Mouse (Mus musculus) stomach, embryonic 16.5 days (tissue): ENCODE results near the gene Gm9046. TPM values are rescaled to one million over a fixed set of nuclear protein-coding genes. Genes with fewer than 3 reads are reported as not detected.
A peak's percentile ranks its signal among the peaks of the same experiment; 100 is the strongest.
"Not testable (repeated sequence)": the region's sequence is repeated elsewhere in the genome, so short reads cannot be mapped to it uniquely, and the experiment has no call there.

Experiments
- ATAC-seq: fragments of 200-750 bp; cut with Nextera tagmentation; 2 replicates; pipeline ENCODE4 v1.8.0; 2017; ENCODE audit warnings: moderate number of reproducible peaks, moderate TSS enrichment; ENCODE audit not compliant: insufficient read depth, low FRiP score
- H3K27ac ChIP-seq: fragments of 300-500 bp; sonication (generic); 2 replicates; pipeline ENCODE4 v1.5.1; 2014; ENCODE audit warnings: low read length
- H3K27me3 ChIP-seq: fragments of 300-500 bp; sonication (generic); 2 replicates; pipeline ENCODE4 v1.6.1; 2014; ENCODE audit warnings: low read length, control low read depth, mixed read lengths; ENCODE audit not compliant: control insufficient read depth, insufficient read depth
- H3K36me3 ChIP-seq: fragments of 300-500 bp; sonication (generic); 2 replicates; pipeline ENCODE4 v1.6.1; 2014; ENCODE audit warnings: low read length; ENCODE audit not compliant: control insufficient read depth, insufficient read depth
- H3K4me1 ChIP-seq: fragments of 300-500 bp; sonication (generic); 2 replicates; pipeline ENCODE4 v1.6.1; 2014; ENCODE audit warnings: low read length, control low read depth, mixed read lengths; ENCODE audit not compliant: control insufficient read depth, insufficient read depth
- H3K4me2 ChIP-seq: fragments of 300-500 bp; sonication (generic); 2 replicates; pipeline ENCODE4 v1.6.1; 2014; ENCODE audit warnings: low read depth, low read length, mixed read lengths
- H3K4me3 ChIP-seq: fragments of 300-500 bp; sonication (generic); replicated peaks from 2 replicates; pipeline ENCODE4 v1.5.1; 2014; ENCODE audit warnings: mild to moderate bottlenecking, low read length
- H3K9ac ChIP-seq: fragments of 300-500 bp; sonication (generic); 2 replicates; pipeline ENCODE4 v1.6.1; 2014; ENCODE audit warnings: low read length
- H3K9me3 ChIP-seq: fragments of 300-500 bp; sonication (generic); replicated peaks from 2 replicates; pipeline ENCODE4 v1.6.1; 2016; ENCODE audit warnings: low read length, control low read depth; ENCODE audit not compliant: control insufficient read depth
- WGBS: fragments of 180-500 bp; shearing (Covaris S2); extraction: QIAGEN DNeasy Blood & Tissue Kit; methylation state at CpG from one replicate; pipeline ENCODE4 v1.1.7; 2014; 5-methylcytosine and 5-hydroxymethylcytosine counted together
- polyA plus RNA-seq: library from polyadenylated mRNA; unstranded; fragments of >200 nt; fragmentation: Nextera tagmentation; extraction: Ambion mirVana; gene quantifications from 2 replicates; pipeline ENCODE4 v1.2.1, GENCODE M21; 2015

The Gm9046 gene
- polyA plus RNA-seq = not detected in 2 replicates

DNA sequence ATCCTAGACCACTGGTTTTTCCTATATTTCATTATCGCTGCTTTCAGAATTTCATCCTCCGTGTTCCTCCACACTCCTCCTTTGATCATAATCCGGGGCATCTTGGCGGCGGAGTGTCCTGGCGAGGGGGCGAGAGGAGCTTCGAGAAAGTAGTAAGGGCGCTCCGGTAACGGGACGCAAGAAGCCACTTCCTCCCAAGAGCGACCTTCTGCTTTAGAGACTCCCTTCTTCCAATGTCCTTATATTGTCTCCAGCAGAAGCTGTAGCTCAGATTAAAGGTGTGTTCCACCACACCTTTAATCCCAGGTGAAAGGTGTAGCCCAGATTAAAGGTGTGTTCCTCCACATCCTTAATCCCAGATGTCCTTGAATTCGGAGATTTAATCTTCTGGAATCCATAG lies at the start of gene Gm9046:
Gm9046 (minus strand) TSS at position 101 of the 400 bp plus-strand sequence.
- not testable (repeated sequence) for H3K9me3 ChIP-seq, H3K4me1 ChIP-seq, H3K36me3 ChIP-seq, H3K4me2 ChIP-seq, H3K27me3 ChIP-seq, H3K9ac ChIP-seq, H3K4me3 ChIP-seq, H3K27ac ChIP-seq, ATAC-seq
- no CpG with 5 or more reads among the region's 14 CpGs for WGBS

- 4% methylated on average over 10 of the region's 10 CpGs for WGBS
- no peaks in the 10 kb centered on the region for H3K36me3 ChIP-seq
- peak overlapping the region; percentile 45 for H3K4me2 ChIP-seq
- no peaks in the 10 kb centered on the region for H3K27me3 ChIP-seq
- H3K4me3 ChIP-seq = peak overlapping the region; percentile 21
- no peaks in the 10 kb centered on the region for H3K4me1 ChIP-seq
- peak; percentile 71; the same call in 1 of the 2 replicates for ATAC-seq
- H3K27ac ChIP-seq = no peak overlapping the region
- no peaks in the 10 kb centered on the region for H3K9me3 ChIP-seq
- H3K9ac ChIP-seq = no peak overlapping the region
These were observed 27.4 kb upstream of the Gm9046 start for GRCm38 (mm10) chr10:118370443-118370842.

DNA sequence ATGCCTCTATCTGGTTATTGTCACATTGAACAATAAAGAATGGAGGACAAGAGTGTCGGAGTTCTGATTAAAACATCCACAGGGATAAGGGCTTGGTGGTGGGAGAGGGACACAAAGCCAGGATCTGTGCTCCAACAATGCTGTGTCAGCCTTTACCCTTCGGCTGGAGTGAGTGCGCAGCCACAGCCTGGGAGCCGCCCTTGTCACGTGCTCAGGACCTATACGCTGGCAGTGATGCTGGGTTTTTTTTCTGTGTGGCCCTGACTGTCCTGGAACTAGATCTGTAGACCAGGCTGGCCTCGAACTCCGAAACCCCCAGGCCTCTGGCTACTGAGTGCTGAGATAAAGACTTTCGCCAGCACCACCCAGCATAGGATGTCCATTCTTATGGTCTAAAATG lies 26.5 kb upstream of the Gm9046 start:
- no peak for ATAC-seq
- 91% methylated on average over 9 of the region's 9 CpGs for WGBS
- Histone ChIP-seq H3K27me3 (no peaks in the 10 kb centered on the region), H3K36me3 (no peaks in the 10 kb centered on the region), H3K4me1 (no peaks in the 10 kb centered on the region), H3K9ac (no peak overlapping the region), H3K9me3 (no peaks in the 10 kb centered on the region), H3K4me3 (no peak overlapping the region), H3K4me2 (no peak overlapping the region), H3K27ac (no peak overlapping the region)

DNA sequence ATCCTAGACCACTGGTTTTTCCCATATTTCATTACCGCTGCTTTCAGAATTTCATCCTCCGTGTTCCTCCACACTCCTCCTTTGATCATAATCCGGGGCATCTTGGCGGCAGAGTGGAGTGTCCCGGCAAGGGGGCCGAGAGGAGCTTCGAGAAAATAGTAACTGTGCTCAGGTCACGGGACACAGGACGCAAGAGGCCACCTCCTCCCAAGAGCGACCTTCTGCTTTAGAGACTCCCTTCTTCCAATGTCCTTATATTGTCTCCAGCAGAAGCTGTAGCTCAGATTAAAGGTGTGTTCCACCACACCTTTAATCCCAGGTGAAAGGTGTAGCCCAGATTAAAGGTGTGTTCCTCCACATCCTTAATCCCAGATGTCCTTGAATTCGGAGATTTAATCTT lies 10.9 kb upstream of the Gm9046 start, which contains the start of gene Gm9049:
Gm9049 (minus strand) TSS at position 101 of the 400 bp plus-strand sequence.
- ATAC-seq, H3K4me3 ChIP-seq, H3K9me3 ChIP-seq, H3K4me1 ChIP-seq, H3K9ac ChIP-seq, H3K36me3 ChIP-seq, H3K4me2 ChIP-seq, H3K27me3 ChIP-seq, H3K27ac ChIP-seq: not testable (repeated sequence)
- 60% methylated on average over 1 of the region's 11 CpGs for WGBS

DNA sequence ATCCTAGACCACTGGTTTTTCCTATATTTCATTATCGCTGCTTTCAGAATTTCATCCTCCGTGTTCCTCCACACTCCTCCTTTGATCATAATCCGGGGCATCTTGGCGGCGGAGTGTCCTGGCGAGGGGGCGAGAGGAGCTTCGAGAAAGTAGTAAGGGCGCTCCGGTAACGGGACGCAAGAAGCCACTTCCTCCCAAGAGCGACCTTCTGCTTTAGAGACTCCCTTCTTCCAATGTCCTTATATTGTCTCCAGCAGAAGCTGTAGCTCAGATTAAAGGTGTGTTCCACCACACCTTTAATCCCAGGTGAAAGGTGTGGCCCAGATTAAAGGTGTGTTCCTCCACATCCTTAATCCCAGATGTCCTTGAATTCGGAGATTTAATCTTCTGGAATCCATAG lies 5.5 kb upstream of the Gm9046 start, which contains the start of gene Gm9048:
Gm9048 (minus strand) TSS at position 101 of the 400 bp plus-strand sequence.
- 89% methylated on average over 1 of the region's 14 CpGs for WGBS
- ATAC-seq, H3K4me2 ChIP-seq, H3K27ac ChIP-seq, H3K9ac ChIP-seq, H3K4me1 ChIP-seq, H3K36me3 ChIP-seq, H3K9me3 ChIP-seq, H3K4me3 ChIP-seq, H3K27me3 ChIP-seq: not testable (repeated sequence)

GRCm38 (mm10) chr10:118337731-118338130 lies 5.3 kb downstream of the Gm9046 start, which contains the start of gene Gm9045:
Gene Gm9045 (minus strand): TSS chr10:118337831.
- not testable (repeated sequence) for H3K4me2 ChIP-seq, H3K36me3 ChIP-seq, H3K4me3 ChIP-seq, H3K9me3 ChIP-seq, ATAC-seq, H3K27ac ChIP-seq, H3K9ac ChIP-seq, H3K27me3 ChIP-seq, H3K4me1 ChIP-seq
- no CpG with 5 or more reads among the region's 14 CpGs for WGBS

- WGBS = no CpG with 5 or more reads among the region's 14 CpGs
- H3K4me1 ChIP-seq, H3K4me2 ChIP-seq, H3K9ac ChIP-seq, H3K36me3 ChIP-seq, H3K27me3 ChIP-seq, H3K4me3 ChIP-seq, ATAC-seq, H3K27ac ChIP-seq, H3K9me3 ChIP-seq: not testable (repeated sequence)
These were observed 10.7 kb downstream of the Gm9046 start, which contains the start of gene Gm9044 for GRCm38 (mm10) chr10:118332308-118332707. Gene Gm9044 (minus strand): TSS chr10:118332408.

DNA sequence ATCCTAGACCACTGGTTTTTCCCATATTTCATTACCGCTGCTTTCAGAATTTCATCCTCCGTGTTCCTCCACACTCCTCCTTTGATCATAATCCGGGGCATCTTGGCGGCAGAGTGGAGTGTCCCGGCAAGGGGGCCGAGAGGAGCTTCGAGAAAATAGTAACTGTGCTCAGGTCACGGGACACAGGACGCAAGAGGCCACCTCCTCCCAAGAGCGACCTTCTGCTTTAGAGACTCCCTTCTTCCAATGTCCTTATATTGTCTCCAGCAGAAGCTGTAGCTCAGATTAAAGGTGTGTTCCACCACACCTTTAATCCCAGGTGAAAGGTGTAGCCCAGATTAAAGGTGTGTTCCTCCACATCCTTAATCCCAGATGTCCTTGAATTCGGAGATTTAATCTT lies 16.2 kb downstream of the Gm9046 start, which contains the start of gene Gm9040:
Gm9040 (minus strand) TSS at position 101 of the 400 bp plus-strand sequence.
- not testable (repeated sequence) for H3K4me2 ChIP-seq, H3K4me3 ChIP-seq, H3K27me3 ChIP-seq, H3K27ac ChIP-seq, H3K4me1 ChIP-seq, H3K9ac ChIP-seq, H3K9me3 ChIP-seq, ATAC-seq, H3K36me3 ChIP-seq
- no CpG with 5 or more reads among the region's 11 CpGs for WGBS

GRCm38 (mm10) chr10:118319024-118319423 lies 24.0 kb downstream of the Gm9046 start:
- no peak for ATAC-seq
- H3K27ac ChIP-seq = no peak overlapping the region

More at GRCm38 (mm10) chr10:118319024-118319423, 24.0 kb downstream of the Gm9046 start:
- Histone ChIP-seq H3K4me1 (no peaks in the 10 kb centered on the region), H3K9ac (no peak overlapping the region), H3K4me2 (no peak overlapping the region), H3K27me3 (no peaks in the 10 kb centered on the region), H3K4me3 (no peak overlapping the region), H3K9me3 (no peaks in the 10 kb centered on the region), H3K36me3 (no peaks in the 10 kb centered on the region)
- WGBS = 77% methylated on average over 8 of the region's 8 CpGs
